Mouse (Mus musculus): ENCODE measurements around the gene Itpkb.

GRCm38 (mm10) chr1:180403694-180404606, 73.7 kb downstream of the Itpkb start:
- no peak for TF ChIP-seq CTCF (IDR thresholded peaks at IDR 0.05; ENCODE audit: low read depth)
- TF ChIP-seq EP300 (optimal IDR thresholded peaks at IDR 0.05) = no peak
